ENCODE assay signal across 35 mouse cellular contexts in genomic region chr4:137652835-137653346, GRCm38 (mm10). TPM values are rescaled to one million over a fixed set of nuclear protein-coding genes. Genes with fewer than 3 reads are reported as not detected.
DNase-seq lines count a peak whose midpoint lies in the region; ATAC-seq lines count a peak whose summit lies in the region.
"Had no signal": no experiment of that assay in that cellular context is flagged by ENCODE, and none has a peak within 500 bp of the region (broad histone marks: within the 10 kb centered on the region; RNA-seq: fewer than 3 reads in every experiment).

No protein-coding gene starts in this region.

- no peaks in the 10 kb centered on the region for H3K4me1 ChIP-seq in limb, embryonic 15.5 days
- H3K4me1 ChIP-seq in limb, embryonic 10.5 days, result no peaks in the 10 kb centered on the region
- H3K4me1 ChIP-seq: heart, embryonic 13.5 days; limb, embryonic 12.5 days had no signal

- H3K27ac ChIP-seq in limb, embryonic 15.5 days, result no peak overlapping the region
- no peak overlapping the region for H3K27ac ChIP-seq in limb, embryonic 10.5 days
- H3K27ac ChIP-seq: embryonic facial prominence, embryonic 13.5 days; gastrocnemius, adult 2 months; heart, adult 2 months; heart, embryonic 13.5 days; hindbrain, embryonic 14.5 days; limb, embryonic 12.5 days had no signal

- no peak overlapping the region for H3K9ac ChIP-seq in limb, embryonic 15.5 days
- H3K9ac ChIP-seq: embryonic facial prominence, embryonic 13.5 days; heart, embryonic 13.5 days; hindbrain, embryonic 14.5 days; limb, embryonic 12.5 days; lung, embryonic 14.5 days had no signal

- H3K4me3 ChIP-seq in limb, embryonic 15.5 days, result no peak overlapping the region
- H3K4me3 ChIP-seq in limb, embryonic 10.5 days, result no peak overlapping the region
- H3K4me3 ChIP-seq: embryonic facial prominence, embryonic 13.5 days; erythroblast, embryonic 14.5 days; gastrocnemius, adult 2 months; heart, adult 2 months; heart, embryonic 13.5 days; limb, embryonic 12.5 days had no signal

- no peaks in the 10 kb centered on the region for H3K27me3 ChIP-seq in limb, embryonic 15.5 days
- no peaks in the 10 kb centered on the region for H3K27me3 ChIP-seq in limb, embryonic 10.5 days (ENCODE audit: low read depth, poor library complexity, severe bottlenecking)
- H3K27me3 ChIP-seq: CH12.LX; embryonic facial prominence, embryonic 13.5 days; heart, embryonic 13.5 days; limb, embryonic 12.5 days had no signal

- 89% methylated on average over 5 of the region's 5 CpGs for whole genome bisulfite sequencing in limb, embryonic 15.5 days
- WGBS in limb, embryonic 10.5 days, result 96% methylated on average over 5 of the region's 5 CpGs

- no peaks in the 10 kb centered on the region for H3K9me3 ChIP-seq in limb, embryonic 15.5 days
- no peaks in the 10 kb centered on the region for H3K9me3 ChIP-seq in limb, embryonic 10.5 days (replicated peaks)
- H3K9me3 ChIP-seq: embryonic facial prominence, embryonic 13.5 days; heart, embryonic 13.5 days; limb, embryonic 12.5 days had no signal

- peak; percentile 59 for DNase-seq in adrenal gland, adult 2 months
- DNase-seq in adrenal gland, adult 18-20 months (ENCODE audit: low spot score in 2 of 2), result no peak
- no peak for DNase-seq in limb, embryonic 10.5 days (ENCODE audit: low spot score)
- DNase-seq in urinary bladder, postnatal 36 days (ENCODE audit: low spot score in 2 of 2), result peak; percentile 36 to 49
- no peak for DNase-seq in urinary bladder, postnatal 25 days (ENCODE audit: low spot score)
- no peak for DNase-seq in right cerebral cortex, postnatal 10 days (ENCODE audit: low spot score in 2 of 2)
- DNase-seq: adrenal gland, postnatal 14 days; cerebellum, adult 11 months; cerebellum, adult 9-10 months; cerebellum, postnatal 36 days; embryo, embryonic 11 days; gastrocnemius, adult 2 months; gastrocnemius, postnatal 36 days; heart, adult 2 months; heart, postnatal 10 days; kidney, postnatal 10 days; layer of hippocampus, adult 9-11 months; lung, embryonic 14.5 days; lung, postnatal 14 days; midbrain, embryonic 14.5 days; retina, postnatal 1 day; right cerebral cortex, postnatal 25 days; spleen, adult 18-20 months; thymus, adult 2 months; thymus, postnatal 36 days had no signal

- peaks cover 96% of the 10 kb centered on the region for H3K36me3 ChIP-seq in limb, embryonic 15.5 days
- peaks cover 100% of the 10 kb centered on the region for H3K36me3 ChIP-seq in limb, embryonic 10.5 days

- 0 out of 2 replicates have a peak, but pooled peaks have one; percentile 10 for ATAC-seq in limb, embryonic 15.5 days (ENCODE audit: insufficient number of reproducible peaks, low FRiP score, low TSS enrichment, low read depth)
- no peak for ATAC-seq in activated CD4-positive, CD25-positive, alpha-beta regulatory T cell, adult 4 months
- ATAC-seq: forebrain, embryonic 16.5 days; intestine, postnatal 0 days had no signal

- no peak overlapping the region for H3K4me2 ChIP-seq in limb, embryonic 15.5 days
- H3K4me2 ChIP-seq: embryonic facial prominence, embryonic 13.5 days; heart, embryonic 13.5 days; hindbrain, embryonic 14.5 days; limb, embryonic 12.5 days; lung, embryonic 14.5 days had no signal

RNA-seq across cellular contexts. Expression of gene Rap1gap, which starts 11.6 kb away (rescaled TPM):
- total RNA-seq in adrenal gland, adult 2 months (2021), result 100 to 1,000 TPM; 119 to 172 TPM
- polyA plus RNA-seq in adrenal gland, adult 2 months (2012; rRNA removed), result 489 and 541 TPM in 2 replicates
- 100 to 1,000 TPM in 1 of 2 experiments, 10 to 100 TPM in 1; 94.7 to 131 TPM for total RNA-seq in adrenal gland, adult 18-20 months (2021)
- polyA plus RNA-seq in limb, embryonic 15.5 days (2015; fragmentation: Nextera tagmentation; extraction: Ambion mirVana), result 7.7 TPM in 2 replicates
- 2.8 and 4.2 TPM in 2 replicates for polyA plus RNA-seq in limb, embryonic 10.5 days (2016; fragmentation: Nextera tagmentation; extraction: Ambion mirVana)
- polyA plus RNA-seq in activated CD4-positive, CD25-positive, alpha-beta regulatory T cell, adult 4 months (2017; shearing (Covaris generic)), result under 1 TPM in 1 of 2 experiments, not detected in 1; 0.53 TPM

RNA-seq across cellular contexts. Expression of gene Usp48, which starts 59.3 kb away (rescaled TPM):
- total RNA-seq in adrenal gland, adult 2 months (2021), result 100 to 1,000 TPM; 100 to 101 TPM
- 52.2 and 58.9 TPM in 2 replicates for polyA plus RNA-seq in adrenal gland, adult 2 months (2012; rRNA removed)
- total RNA-seq in adrenal gland, adult 18-20 months (2021), result 100 to 1,000 TPM in 1 of 2 experiments, 10 to 100 TPM in 1; 92.3 to 111 TPM
- polyA plus RNA-seq in limb, embryonic 15.5 days (2015; fragmentation: Nextera tagmentation; extraction: Ambion mirVana), result 58.3 and 67.2 TPM in 2 replicates
- 76.0 and 80.2 TPM in 2 replicates for polyA plus RNA-seq in limb, embryonic 10.5 days (2016; fragmentation: Nextera tagmentation; extraction: Ambion mirVana)
- polyA plus RNA-seq in activated CD4-positive, CD25-positive, alpha-beta regulatory T cell, adult 4 months (2017; shearing (Covaris generic)), result 10 to 100 TPM; 53.5 to 55.4 TPM

Comparison
In these comparisons a context has a peak if more than half of its experiments do, and no peak if none do; other contexts are left out.
1. DNase-seq: peak in adrenal gland, adult 2 months (single experiment) and urinary bladder, postnatal 36 days (2 of 2); none in adrenal gland, adult 18-20 months (0 of 2), limb, embryonic 10.5 days (single experiment), urinary bladder, postnatal 25 days (single experiment) and right cerebral cortex, postnatal 10 days (0 of 2).
2. RNA of gene Rap1gap, which starts 11.6 kb away (polyA plus RNA-seq): 489 to 541 TPM in adrenal gland, adult 2 months; 7.7 TPM in limb, embryonic 15.5 days, 2.8 to 4.2 TPM in limb, embryonic 10.5 days and 0.53 TPM in activated CD4-positive, CD25-positive, alpha-beta regulatory T cell, adult 4 months; every median in the first group is over 10 times any median in the second.